Mouse (Mus musculus) ES-Bruce4 (cell line): ENCODE measurements at regions not wholly inside any gene's neighbourhood (a gene's known extent, or its start where the extent isn't known, plus 50 kb on each side); places are given as distances from the start of the nearest gene placed in this dataset.

Experiments used
- CTCF ChIP-seq: IDR thresholded peaks from one replicate; pipeline ENCODE4 v1.8.1; 2011; ENCODE audit warnings: low read depth, low read length
- EP300 ChIP-seq: IDR thresholded peaks from 2 replicates; pipeline ENCODE4 v1.6.1; 2011; ENCODE audit warnings: low read depth, low read length; ENCODE audit not compliant: insufficient read depth
- POLR2A ChIP-seq: IDR thresholded peaks from one replicate; pipeline ENCODE4 v1.8.1; 2011; ENCODE audit warnings: low read length; ENCODE audit not compliant: insufficient read depth

DNA sequence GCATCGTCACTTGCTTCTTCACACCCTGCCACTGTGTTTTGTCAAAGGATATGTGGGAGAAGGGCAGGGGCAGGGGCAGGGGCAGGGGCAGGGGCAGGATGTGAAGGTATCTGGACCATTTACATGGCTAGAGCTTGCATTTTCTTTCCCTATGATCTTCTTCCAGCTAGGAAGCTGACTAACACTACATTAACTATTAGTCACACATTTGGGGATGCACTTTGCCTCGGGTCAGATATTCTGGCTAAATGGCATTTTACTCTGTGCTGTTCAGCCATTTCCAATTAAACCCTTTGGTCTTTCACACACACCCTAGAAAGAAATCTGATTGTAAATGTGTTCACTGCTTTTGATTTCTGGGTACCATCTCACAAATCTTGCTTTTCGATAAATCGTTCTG is 126.9 kb upstream of the Hmga2 start:
- TF ChIP-seq POLR2A, result no peak
- no peak for TF ChIP-seq CTCF
- TF ChIP-seq EP300, result no peak
